Comparison of ENCODE assay signal across 21 mouse cellular contexts in genomic region chr16:24539003-24539402, GRCm38 (mm10).
DNase-seq lines count a peak whose midpoint lies in the region; ATAC-seq and TF ChIP-seq lines count a peak whose summit lies in the region.
"Had no signal": no experiment of that assay in that cellular context is flagged by ENCODE, and none has a peak within 500 bp of the region (broad histone marks: within the 10 kb centered on the region; RNA-seq: fewer than 3 reads in every experiment).

No protein-coding gene starts in this region.

- no peaks in the 10 kb centered on the region for H3K36me3 ChIP-seq in thymus, adult 2 months (ENCODE audit: control insufficient read depth, insufficient read depth, low read length)
- H3K36me3 ChIP-seq in kidney, embryonic 14.5 days (ENCODE audit: control insufficient read depth, insufficient read depth, low read length) = no peaks in the 10 kb centered on the region
- H3K36me3 ChIP-seq: embryonic facial prominence, embryonic 12.5 days; forebrain, embryonic 12.5 days; heart, embryonic 10.5 days; hindbrain, embryonic 12.5 days had no signal

- TF ChIP-seq CTCF in thymus, adult 2 months (IDR thresholded peaks at IDR 0.05; ENCODE audit: borderline replicate concordance, control insufficient read depth, extremely low read depth, insufficient read depth, low read length, poor library complexity) = no peak
- TF ChIP-seq CTCF in left cerebral cortex, adult 2 months (IDR thresholded peaks at IDR 0.05) = no peak

- no peak for TF ChIP-seq POLR2A in thymus, adult 2 months (IDR thresholded peaks at IDR 0.05; ENCODE audit: control insufficient read depth, extremely low read depth, insufficient read depth, low read length, poor library complexity)

- no peak overlapping the region for H3K4me3 ChIP-seq in thymus, adult 2 months (ENCODE audit: control insufficient read depth, insufficient read depth, low read length)
- no peak overlapping the region for H3K4me3 ChIP-seq in left cerebral cortex, adult 2 months
- no peak overlapping the region for H3K4me3 ChIP-seq in kidney, embryonic 14.5 days (ENCODE audit: low read length)
- H3K4me3 ChIP-seq: embryonic facial prominence, embryonic 12.5 days; forebrain, embryonic 12.5 days; heart, embryonic 10.5 days; hindbrain, embryonic 12.5 days had no signal

- no peak overlapping the region for H3K4me2 ChIP-seq in kidney, embryonic 14.5 days (replicated peaks; ENCODE audit: low read depth, low read length)
- H3K4me2 ChIP-seq: embryonic facial prominence, embryonic 12.5 days; forebrain, embryonic 12.5 days; hindbrain, embryonic 12.5 days had no signal

- 18% methylated on average over 4 of the region's 4 CpGs for WGBS in thymus, adult 2 months
- WGBS in kidney, embryonic 14.5 days = 90% methylated on average over 4 of the region's 4 CpGs

- intact Hi-C loops in left cerebral cortex, adult 2 months (cut with DNase I) = loop anchor here (5.0 kb wide), 2 partner anchors 78 to 552 kb away; partner anchors contain the start of genes Bcl6 and Gm37419

- peak; percentile 95 for ATAC-seq in inflammation-experienced regulatory T-cells, adult 6 months
- no peak for ATAC-seq in kidney, embryonic 14.5 days (ENCODE audit: low FRiP score, low TSS enrichment)
- ATAC-seq: forebrain, embryonic 16.5 days; hindbrain, postnatal 0 days had no signal

- H3K27ac ChIP-seq in thymus, adult 2 months (ENCODE audit: control insufficient read depth, insufficient read depth, low read length) = no peak overlapping the region
- no peak overlapping the region for H3K27ac ChIP-seq in left cerebral cortex, adult 2 months
- H3K27ac ChIP-seq in kidney, embryonic 14.5 days (ENCODE audit: low read depth, low read length) = no peak overlapping the region
- H3K27ac ChIP-seq: embryonic facial prominence, embryonic 12.5 days; forebrain, embryonic 12.5 days; heart, embryonic 10.5 days; hindbrain, embryonic 12.5 days; hindbrain, postnatal 0 days had no signal

- H3K27me3 ChIP-seq in thymus, adult 2 months (ENCODE audit: control insufficient read depth, insufficient read depth, low read length) = no peaks in the 10 kb centered on the region
- H3K27me3 ChIP-seq in kidney, embryonic 14.5 days (ENCODE audit: control insufficient read depth, insufficient read depth, low read length) = no peaks in the 10 kb centered on the region
- H3K27me3 ChIP-seq: embryonic facial prominence, embryonic 12.5 days; forebrain, embryonic 12.5 days; hindbrain, embryonic 12.5 days had no signal

- H3K4me1 ChIP-seq in thymus, adult 2 months (replicated peaks; ENCODE audit: control insufficient read depth, insufficient read depth, low read length) = 0 out of 2 replicates have a peak, but pooled peaks cover 2% of the 10 kb centered on the region
- H3K4me1 ChIP-seq in kidney, embryonic 14.5 days (ENCODE audit: control insufficient read depth, insufficient read depth, low read length) = no peaks in the 10 kb centered on the region
- H3K4me1 ChIP-seq: embryonic facial prominence, embryonic 12.5 days; forebrain, embryonic 12.5 days; heart, embryonic 10.5 days; hindbrain, embryonic 12.5 days had no signal

- no peaks in the 10 kb centered on the region for H3K9me3 ChIP-seq in kidney, embryonic 14.5 days (ENCODE audit: control insufficient read depth, low read length)
- H3K9me3 ChIP-seq: embryonic facial prominence, embryonic 12.5 days; forebrain, embryonic 12.5 days; heart, embryonic 10.5 days; hindbrain, embryonic 12.5 days had no signal

- H3K9ac ChIP-seq in kidney, embryonic 14.5 days (ENCODE audit: low read depth, low read length) = no peak overlapping the region
- H3K9ac ChIP-seq: embryonic facial prominence, embryonic 12.5 days; forebrain, embryonic 12.5 days; hindbrain, embryonic 12.5 days had no signal

- DNase-seq in thymus, adult 2 months = peak; percentile 17
- DNase-seq in thymus, postnatal 10 days (ENCODE audit: low spot score in 2 of 2) = no peak
- DNase-seq in CD4-positive, CD25-positive, alpha-beta regulatory T cell, adult 2 months (ENCODE audit: low read depth, low spot score) = peak; percentile 81
- peak; percentile 34 to 44 for DNase-seq in CD8-positive naive resting alpha-beta T cell, adult 2 months (ENCODE audit: low read depth in 2 of 2, low spot score in 2 of 2)
- no peak for DNase-seq in MN1 (ENCODE audit: low spot score)
- DNase-seq in left cerebral cortex, adult 2 months (ENCODE audit: extremely low spot score in 1 of 2, low spot score in 2 of 2) = no peak
- DNase-seq: adrenal gland, postnatal 14 days; cerebellum, adult 11-12 months; cerebellum, adult 9-10 months; cerebellum, postnatal 25 days; gastrocnemius, postnatal 25 days; heart, postnatal 10 days; heart, postnatal 4 days had no signal

Comparison
In these comparisons a context has a peak if more than half of its experiments do, and no peak if none do; other contexts are left out.
1. DNase-seq: peak in thymus, adult 2 months (single experiment), CD4-positive, CD25-positive, alpha-beta regulatory T cell, adult 2 months (single experiment) and CD8-positive naive resting alpha-beta T cell, adult 2 months (2 of 2); none in thymus, postnatal 10 days (0 of 2), MN1 (single experiment) and left cerebral cortex, adult 2 months (0 of 2).